Mouse (Mus musculus) T-cell, adult 2 months (primary cell): ENCODE data around the gene Kcnq5.
"Not testable (repeated sequence)": the region's sequence is repeated elsewhere in the genome, so short reads cannot be mapped to it uniquely, and the experiment has no call there.

Experiments used
- DNase-seq: peaks from one replicate; pipeline ENCODE4 v3.0.0; 2022; ENCODE audit warnings: low spot score

Kcnq5 gene

DNA sequence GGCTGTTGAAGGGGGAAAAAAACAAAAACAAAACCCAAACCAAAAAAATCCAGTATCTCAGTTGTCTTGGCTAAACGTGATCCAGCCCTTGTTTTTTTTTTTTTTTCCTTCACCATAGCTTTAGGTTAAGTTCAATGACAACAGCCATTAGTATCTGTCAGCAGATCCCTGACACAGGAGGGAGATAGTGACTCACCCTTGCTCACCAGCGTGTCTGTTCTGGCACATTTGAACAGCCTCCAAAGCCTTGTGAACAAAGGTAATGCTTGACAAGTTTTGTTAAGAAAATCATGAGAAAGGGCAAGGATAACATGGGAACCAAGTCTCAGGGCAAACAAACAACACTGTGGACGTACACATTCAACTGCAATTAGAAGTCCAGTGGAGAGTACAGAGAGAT, 123.2 kb downstream of the Kcnq5 start:
- DNase-seq, result no peak

DNA sequence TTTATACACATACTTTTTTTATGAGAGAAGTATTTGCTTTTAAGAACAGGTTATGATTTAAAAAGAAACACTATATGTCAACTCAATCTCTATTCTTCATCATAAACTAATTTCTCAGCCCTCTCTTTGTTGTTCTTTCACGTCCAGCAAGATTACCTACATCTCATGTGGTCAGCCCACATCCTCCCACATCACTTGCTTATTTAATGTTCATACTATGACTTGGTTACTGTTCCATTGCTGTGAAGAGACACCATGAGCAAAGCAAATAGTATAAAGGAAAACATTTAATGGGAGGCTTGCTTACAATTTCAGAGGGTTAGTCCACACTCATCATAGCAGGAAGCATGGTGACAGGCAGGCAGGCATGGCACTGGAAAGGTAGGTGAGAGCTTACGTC, 124.4 kb downstream of the Kcnq5 start:
- DNase-seq, result peak; percentile 15

DNA sequence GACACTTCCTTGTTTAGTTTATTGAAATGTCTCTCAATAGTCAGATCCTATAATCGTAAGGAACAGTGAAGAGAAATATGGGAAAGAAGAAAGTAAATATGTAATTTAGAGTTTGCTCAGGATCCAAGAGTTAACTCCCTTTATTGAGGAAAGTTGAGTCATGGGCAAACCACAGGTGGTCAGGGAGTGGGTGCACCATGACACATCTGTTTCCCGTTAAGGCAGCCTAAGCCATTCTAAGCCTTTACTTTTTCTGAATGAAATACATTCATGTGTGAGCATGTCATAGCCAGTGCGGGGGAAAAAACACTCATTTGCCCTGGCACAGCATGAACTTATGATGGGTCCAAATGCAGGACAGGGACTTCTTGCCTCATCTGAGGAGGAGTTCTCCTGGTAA, 125.4 kb downstream of the Kcnq5 start:
- DNase-seq, result no peak

DNA sequence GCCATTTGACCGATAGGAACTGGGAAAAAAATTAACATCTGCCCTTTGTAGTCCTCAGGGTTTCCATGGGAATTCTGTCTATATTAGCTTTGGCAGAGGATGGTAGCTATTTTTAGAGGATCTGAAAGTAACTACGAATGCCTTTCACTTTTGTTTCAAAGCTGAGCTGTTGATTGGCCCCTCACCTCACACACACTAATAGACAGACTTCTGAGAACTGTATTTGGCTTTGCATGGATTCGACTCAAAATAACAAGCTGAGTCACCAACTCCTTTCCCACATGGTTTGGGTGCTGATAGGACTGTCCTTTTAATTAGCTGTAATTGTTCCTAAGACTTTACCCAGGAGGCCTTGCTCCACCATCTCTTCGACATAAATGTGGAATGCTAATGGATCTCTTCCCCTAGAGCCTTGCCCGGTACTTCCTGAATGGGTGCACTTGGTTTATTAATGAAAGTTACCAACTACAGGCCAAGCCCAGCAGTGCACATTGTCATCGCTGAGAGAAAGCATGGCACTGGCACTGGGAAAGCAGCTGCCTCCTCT, 131.8 kb downstream of the Kcnq5 start:
- no peak for DNase-seq

DNA sequence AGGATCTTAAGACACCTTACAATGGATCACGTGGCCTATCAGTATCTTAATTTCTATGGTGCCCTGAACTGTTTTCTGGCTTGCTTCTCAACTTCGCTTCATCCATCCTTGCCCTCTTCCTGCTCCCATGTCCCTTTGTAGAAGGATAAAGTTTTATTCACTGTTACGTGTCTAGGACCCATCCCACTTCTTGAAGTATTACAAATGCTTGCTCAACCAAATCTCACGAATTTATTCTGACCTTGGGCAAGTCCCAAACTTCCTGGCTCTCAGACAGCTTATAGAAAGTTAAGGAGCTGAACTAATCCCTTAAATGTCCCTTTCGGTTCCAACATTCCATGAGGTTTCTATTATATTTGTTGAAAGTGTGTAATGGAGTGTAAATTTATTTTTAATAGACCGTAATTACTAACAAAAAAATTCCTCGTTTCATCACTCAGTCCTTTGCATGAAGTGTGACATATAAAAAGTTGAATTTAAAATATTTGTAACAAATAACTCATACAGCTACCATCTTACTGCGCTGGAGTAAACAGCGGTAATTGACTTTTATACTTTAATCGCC, 141.6 kb downstream of the Kcnq5 start:
- no peak for DNase-seq

DNA sequence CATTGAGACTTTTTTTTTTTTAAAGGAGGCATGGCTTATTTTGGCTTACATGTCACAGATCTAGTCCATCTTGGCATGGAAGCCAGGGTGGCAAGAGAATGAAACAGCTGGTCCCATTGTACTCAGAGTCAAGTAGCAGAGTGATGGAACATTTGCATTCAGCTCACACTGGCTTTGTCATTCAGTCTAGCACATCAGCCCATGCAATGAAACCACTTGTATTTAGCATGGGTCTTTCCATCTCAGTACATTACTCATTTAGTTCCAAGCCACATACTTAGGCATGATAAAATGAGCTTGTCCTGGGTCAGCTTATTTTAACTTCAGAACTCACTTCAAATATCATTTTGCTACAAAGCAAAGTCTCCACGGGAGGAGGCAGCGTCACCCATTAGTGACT, 156.7 kb downstream of the Kcnq5 start:
- no peak for DNase-seq

DNA sequence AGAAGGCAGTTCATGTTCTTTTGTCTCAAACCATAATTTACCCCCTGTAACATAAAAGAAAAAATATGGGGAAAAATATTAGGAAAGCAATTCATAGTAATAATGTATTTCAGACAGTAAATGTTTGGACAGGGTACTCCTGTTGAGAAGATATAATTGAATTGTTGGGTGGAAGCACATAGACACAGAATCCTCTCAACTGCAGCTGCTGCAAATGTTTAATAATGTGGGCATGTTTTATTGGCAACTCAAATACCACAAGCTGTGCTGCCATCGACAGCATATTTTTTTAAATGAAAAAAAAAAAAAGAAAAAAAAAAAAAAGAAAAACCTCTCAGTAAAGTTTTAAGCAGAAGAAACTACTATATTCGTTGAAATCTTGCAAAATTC, 157.3 kb downstream of the Kcnq5 start:
- no peak for DNase-seq

DNA sequence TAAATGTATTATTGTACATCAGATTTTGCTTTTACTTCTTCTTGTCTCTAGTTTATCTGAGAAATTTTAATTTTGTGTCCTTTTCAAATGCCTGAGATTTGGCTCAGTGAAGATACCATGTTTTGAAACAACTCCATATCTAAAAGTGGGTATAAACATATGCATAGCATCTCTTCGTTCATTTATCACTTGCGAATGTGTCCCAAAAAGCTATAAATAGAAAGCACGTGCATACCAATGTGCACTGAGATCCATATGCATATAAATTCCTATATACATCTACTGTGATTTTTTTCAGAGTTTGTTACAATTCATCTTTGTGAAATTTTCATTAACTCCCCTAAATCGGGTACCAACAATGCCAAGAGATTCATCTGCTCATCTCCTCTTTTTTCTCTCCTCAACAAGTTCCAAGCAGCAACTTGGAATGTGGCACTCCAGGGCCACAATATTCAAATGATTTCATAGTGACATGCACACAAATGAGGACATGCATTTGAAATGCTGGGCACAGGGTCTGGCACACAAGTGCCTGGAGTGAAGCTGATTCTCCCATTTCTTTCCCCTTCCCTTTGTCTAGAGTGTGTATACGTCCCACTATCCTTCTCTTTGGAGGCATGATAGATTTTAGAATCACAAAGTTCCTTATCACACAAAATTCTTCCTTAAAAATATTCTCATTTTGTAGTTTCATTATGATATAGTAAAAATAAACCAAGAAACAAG, 157.8 kb downstream of the Kcnq5 start:
- no peak for DNase-seq

DNA sequence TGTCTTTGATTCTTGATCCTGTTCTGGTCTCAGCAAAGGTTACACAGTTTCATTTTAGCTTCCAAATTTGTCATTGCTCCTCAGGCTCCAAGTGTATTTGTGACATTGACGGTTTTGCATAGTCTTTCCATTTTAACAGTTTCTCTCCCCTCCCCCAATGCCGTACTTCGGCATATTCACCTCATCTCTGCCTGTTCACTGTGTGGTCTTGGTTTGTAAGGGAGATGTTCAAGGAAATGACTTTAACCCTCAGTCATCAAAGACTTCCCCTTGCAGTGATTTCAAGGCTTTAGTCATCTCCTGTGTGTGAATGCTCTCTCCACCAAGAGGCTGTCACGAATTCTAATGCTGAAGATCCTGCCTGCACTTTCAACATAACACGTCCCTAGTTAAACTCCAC, 181.0 kb downstream of the Kcnq5 start:
- DNase-seq, result no peak

DNA sequence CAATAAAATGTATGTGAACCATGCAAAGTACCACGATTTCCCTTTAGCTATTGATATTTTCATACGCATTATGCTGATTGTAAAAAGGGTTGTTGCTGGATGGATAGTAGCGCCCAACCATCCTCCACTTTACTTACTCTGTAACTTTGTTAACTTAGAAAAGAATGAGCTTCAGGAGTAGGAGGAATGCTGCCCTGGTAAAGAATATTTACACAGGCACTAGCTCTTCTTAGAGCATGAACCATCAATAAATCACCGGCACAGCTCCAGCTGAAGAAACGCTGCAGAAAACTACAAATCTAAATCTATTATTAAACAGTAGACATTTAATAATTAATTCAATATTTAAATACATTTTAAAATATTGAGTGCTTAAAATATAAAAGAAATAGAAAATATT, 184.2 kb downstream of the Kcnq5 start:
- no peak for DNase-seq

DNA sequence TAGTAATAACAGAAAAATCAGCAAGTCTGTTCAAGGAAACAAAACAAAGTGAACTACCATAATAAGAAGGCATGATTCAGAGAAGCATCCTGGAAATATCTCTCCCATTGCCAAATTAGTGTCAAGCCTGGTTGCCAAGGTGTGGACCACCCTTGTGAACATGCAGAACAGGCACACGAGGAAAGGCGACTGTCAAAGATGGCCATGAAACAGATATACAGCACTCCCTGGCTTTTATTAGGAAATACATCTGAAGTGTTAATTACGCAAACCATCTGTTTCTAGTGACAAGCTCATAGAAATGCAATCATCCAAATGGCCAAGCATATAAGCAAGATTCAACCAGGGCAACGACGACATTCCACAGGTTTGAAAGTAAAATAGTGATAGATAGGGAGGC, 187.8 kb downstream of the Kcnq5 start:
- DNase-seq, result no peak

DNA sequence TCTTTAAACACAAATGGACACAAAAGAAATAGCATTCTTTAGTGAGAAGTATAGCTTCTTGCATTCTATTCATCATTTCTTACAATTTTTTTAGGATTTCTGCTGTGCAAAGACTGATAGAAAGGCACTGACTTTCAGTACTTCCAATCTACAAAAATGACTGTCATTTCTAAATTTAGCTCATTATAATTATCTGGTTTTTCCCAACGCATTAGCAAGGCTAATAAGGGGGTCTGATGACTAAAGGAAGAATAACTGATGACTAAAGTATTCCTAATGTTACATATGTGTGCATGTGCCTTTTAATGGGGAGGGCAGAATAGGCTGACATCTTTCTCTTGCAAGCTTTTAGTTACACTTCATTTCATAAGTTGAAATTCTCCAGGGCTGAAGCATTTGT, 191.2 kb downstream of the Kcnq5 start:
- no peak for DNase-seq

DNA sequence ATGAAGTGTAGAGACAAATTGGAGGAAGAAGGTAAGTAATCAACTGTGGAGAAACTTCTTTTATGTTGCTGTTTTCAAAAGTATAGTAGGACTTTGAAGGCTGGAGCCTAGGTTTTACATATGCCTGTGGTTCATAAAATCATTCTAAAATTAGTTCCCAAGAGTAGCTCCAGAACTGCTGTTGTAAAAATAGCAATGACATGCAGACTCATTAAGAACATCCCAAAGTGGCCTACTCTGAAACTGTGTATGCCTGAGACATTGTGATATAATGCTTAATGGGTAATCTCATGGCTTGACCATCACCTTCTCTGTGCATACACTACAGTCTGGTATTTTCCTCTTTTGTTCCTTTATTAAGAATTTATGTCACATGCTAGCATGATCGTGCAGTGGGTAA, 212.4 kb downstream of the Kcnq5 start:
- no peak for DNase-seq

DNA sequence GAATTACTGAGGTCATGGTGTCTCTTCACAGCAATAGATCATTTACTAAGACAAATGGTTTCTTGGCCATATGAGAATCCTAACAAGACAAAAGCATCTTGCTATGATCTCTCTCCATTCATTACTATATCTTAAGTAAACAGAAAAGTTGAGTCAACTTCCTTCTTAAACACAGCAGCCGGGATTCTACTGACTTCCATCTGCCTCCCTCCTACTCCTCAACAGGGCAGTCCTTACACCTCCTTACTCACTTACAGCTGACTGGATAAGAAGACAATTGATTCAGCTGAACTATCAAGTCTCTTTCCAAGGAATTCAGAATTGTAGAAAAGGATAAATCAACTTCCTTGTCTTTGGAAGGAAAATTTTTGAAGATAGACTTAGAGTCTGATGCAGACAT, 232.6 kb downstream of the Kcnq5 start:
- DNase-seq, result no peak

DNA sequence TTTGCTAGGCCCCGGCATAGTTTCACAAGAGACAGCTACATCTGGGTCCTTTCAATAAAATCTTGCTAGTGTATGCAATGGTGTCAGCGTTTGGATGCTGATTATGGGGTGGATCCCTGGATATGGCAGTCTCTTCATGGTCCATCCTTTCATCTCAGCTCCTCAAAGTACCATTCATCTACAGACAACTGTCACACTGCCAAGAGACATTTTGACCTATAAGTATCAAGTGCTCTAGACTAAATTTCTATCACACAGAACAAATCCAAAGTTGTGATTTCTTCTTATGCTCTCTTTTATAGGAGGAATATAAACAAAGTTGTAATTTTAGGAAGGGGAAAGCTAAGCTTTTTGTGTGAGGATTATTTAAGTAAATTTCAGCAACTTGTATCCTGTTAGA, 238.5 kb downstream of the Kcnq5 start:
- not testable (repeated sequence) for DNase-seq

DNA sequence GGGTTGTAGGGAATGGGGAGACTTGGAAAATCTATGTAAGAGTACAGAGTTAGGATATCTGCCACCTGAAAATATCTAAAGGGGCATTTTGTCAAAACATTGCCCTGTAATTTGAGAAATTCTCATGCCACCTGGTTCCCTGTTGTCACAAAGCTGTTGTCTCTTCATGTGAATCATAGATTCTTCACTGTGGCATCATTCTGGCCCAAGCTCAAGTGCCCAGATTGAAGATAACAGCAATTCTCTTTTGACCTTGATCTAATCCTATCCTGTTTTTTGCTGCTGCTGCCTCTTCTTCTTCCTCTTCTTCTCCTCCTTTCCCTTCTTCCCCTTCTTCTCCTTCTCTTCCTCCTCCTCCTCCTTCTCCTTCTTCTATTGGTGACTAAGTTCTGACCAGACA, 240.5 kb downstream of the Kcnq5 start:
- DNase-seq, result no peak

DNA sequence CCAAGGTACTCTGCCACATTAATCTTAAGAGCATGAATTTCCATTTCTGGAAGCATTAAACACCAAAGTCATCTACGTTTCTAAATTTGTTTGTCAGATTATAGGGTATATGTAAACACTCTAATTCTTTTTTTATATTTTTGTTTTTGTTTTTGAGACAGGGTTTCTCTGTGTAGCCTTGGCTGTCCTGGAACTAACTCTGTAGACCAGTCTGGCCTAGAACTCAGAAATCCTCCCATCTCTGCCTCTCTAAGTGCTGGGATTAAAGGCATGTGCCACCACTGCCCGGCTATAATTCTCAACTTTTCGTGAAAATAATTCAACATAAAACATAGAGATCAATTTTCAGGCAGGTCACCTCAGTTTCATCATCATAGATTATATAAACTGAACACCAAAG, 246.9 kb downstream of the Kcnq5 start:
- DNase-seq, result no peak

DNA sequence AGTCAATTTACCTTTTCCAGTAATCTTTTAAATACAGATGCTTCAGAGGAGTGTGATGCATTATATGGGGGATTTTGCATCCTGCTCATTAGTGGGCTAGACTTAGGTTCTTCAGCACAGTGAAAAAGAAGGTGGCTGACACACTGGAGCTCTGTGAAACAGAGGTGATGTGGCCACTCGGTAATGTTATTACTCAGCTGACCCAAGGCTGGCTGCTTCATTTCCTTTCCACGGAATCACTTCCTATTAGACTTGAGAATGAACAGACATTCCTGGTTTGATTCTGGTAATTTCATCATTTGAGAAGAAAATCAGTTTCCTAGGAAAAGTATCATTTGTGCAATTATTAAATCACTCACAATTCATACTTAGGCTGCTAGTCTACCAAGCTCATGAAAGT, 249.0 kb downstream of the Kcnq5 start:
- DNase-seq, result no peak

DNA sequence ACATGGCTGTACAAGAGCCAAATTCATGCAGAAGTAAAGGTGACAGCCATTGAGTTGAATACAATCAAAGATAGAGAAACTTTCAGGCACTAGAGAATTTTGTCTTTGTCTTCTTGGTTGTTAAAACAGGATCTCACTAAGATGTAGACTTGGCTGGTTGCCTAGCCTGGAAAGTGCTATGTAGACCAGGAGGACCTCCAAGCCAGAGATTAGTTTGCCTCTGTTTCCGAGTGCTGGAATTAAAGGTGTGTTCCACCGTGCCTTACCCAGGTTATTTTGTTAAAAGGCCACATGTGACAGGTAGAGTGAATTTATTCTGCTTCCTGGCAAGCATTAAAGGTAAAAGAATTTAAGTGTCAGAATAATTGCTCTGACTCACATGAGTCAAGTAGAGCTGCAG, 271.3 kb downstream of the Kcnq5 start:
- DNase-seq, result no peak

DNA sequence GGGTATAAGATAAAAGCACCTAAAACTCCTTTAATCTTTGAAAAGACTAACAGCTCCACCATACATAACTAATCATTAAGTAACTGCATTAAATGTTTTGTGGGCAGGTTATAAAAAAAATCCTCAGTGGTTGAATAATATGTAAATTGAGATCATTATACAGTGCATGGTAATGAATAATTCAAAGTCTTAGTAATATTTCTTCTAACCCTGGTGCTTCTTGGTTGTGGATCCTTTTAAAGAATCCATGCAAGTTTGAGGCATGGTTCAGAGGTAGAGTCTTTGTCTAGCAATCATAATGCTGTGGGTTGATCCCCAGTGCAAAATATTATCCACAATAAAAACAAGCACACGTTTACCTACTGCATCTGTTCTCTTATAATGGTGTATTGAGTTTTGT, 272.8 kb downstream of the Kcnq5 start:
- DNase-seq, result no peak

DNA sequence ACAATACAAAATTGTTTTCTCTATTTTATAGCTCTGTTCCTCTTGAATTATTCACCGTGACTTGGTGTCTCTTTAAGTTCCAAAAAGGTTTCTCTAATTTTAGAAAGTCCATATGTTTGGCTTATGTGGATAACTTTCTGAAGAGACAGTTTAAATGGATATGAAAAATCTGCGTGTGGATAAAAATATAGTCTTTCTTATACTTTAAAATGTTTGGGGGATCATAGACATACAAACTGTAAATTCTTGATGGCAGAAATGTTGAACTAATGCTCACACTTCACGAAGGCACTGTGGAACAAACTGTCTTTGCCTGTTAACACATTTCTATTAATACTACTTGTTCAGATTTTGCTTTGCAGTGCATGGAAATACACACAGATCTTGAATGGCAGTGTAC, 277.3 kb downstream of the Kcnq5 start:
- DNase-seq, result no peak

DNA sequence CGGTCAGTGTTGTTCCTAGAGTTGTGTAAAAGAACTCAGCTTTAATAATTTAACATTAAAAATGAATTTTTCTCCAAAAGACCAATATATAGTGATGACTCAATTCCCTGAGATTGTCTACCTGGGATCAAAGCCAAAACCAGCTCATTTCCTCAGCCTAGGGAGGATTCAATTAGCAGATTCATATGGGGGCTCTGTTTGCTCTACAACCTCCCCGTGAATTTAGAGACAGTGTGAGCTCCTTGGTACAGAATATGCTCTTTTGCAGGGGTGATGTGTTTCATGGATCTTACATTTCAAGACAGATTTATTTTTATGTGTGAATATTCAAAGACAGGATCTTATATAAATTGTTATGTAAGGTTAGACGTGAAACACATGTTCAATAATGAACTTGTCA, 284.9 kb downstream of the Kcnq5 start:
- no peak for DNase-seq

DNA sequence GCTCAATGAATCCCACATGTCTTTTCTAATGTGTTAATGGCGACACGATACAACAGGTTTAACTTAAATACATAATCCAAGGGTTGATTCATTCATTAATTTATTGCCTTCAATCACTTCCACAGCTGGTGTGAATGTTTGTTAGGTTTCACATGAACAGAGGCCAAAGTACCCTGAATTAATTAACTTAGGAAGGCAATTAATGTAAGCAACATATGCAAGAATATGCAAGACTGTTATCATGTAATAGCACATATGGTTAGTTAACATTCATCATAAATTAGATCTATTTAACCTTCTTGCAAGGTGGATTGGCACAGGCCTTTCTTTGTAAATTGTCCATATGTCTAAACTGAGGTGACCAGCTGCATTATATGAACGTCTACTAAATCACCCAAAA, 300.9 kb downstream of the Kcnq5 start:
- DNase-seq, result no peak

DNA sequence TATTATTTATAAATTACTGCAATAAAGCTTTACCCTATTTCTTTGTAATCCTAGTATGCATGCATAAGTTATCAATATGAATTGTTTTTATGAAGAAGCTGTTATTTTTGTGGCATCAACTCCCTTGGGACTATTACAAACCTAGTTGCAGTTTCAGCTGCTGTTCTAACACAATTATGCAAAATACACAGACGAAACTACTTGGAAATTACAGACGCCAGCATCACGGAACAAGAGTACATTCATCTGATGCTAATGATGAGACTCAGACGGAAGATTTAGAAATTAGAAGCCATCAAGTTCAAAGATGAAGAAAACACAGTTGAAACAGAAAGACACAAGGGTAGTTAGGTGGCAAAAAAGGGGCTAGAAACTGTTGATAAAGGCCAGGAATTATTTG, 310.9 kb downstream of the Kcnq5 start:
- DNase-seq, result no peak
